Mouse (Mus musculus) cerebellum, adult 2 months (tissue): ENCODE measurements around the gene Prkce. TPM values are rescaled to one million over a fixed set of nuclear protein-coding genes. Genes with fewer than 3 reads are reported as not detected.

ENCODE experiments used
- DNase-seq, 2 experiments: peaks; one replicate each; pipeline ENCODE4 v3.0.0; 2021
- H3K27ac ChIP-seq: fragments of 200-500 bp; 2 replicates; pipeline ENCODE4 v1.5.1; 2012; ENCODE audit warnings: low read length, control low read depth, inconsistent platforms; ENCODE audit not compliant: insufficient read depth
- H3K27me3 ChIP-seq: fragments of 200-500 bp; 2 replicates; pipeline ENCODE4 v1.6.1; 2012; ENCODE audit warnings: inconsistent platforms, mild to moderate bottlenecking, low read length, moderate library complexity; ENCODE audit not compliant: control insufficient read depth, insufficient read depth
- H3K4me1 ChIP-seq: fragments of 200-500 bp; 2 replicates; pipeline ENCODE4 v1.6.1; 2011; ENCODE audit warnings: low read length; ENCODE audit not compliant: control insufficient read depth, insufficient read depth
- H3K4me3 ChIP-seq: fragments of 200-500 bp; replicated peaks from 2 replicates; pipeline ENCODE3; 2011; ENCODE audit warnings: mild to moderate bottlenecking, low read depth, low read length, control low read depth; ENCODE audit not compliant: insufficient read depth
- CTCF ChIP-seq: fragments of 200-500 bp; IDR thresholded peaks from 2 replicates; pipeline ENCODE4 v1.5.1; 2011; ENCODE audit warnings: low read depth, mild to moderate bottlenecking, control low read depth, low read length, moderate library complexity, borderline replicate concordance; ENCODE audit not compliant: insufficient read depth
- POLR2A ChIP-seq: fragments of 200-500 bp; IDR thresholded peaks from 2 replicates; pipeline ENCODE4 v1.6.1; 2011; ENCODE audit warnings: low read length, control low read depth, borderline replicate concordance; ENCODE audit not compliant: insufficient read depth
- WGBS: fragments of 180-500 bp; shearing (Covaris S2); methylation state at CpG from one replicate; pipeline ENCODE4 v1.1.7; 2018; 5-methylcytosine and 5-hydroxymethylcytosine counted together
- polyA plus RNA-seq: library from polyadenylated mRNA; depleted of rRNA; stranded (reverse); fragments of >200 nt; gene quantifications from 2 replicates; pipeline ENCODE4 v1.2.3, GENCODE M21; 2012

The Prkce gene
- polyA plus RNA-seq, 1 experiment, result 53.7 TPM

GRCm38 (mm10) chr17:86366919-86367318, 199.3 kb downstream of the Prkce start:
- TF ChIP-seq POLR2A (no peak), CTCF (no peak)
- H3K27me3 ChIP-seq, result no peaks in the 10 kb centered on the region
- WGBS, result 11% methylated on average over 10 of the region's 10 CpGs
- no peak overlapping the region for H3K27ac ChIP-seq
- peak in 1 of 2 experiments; percentile 52 for DNase-seq
- H3K4me3 ChIP-seq, result no peak overlapping the region
- H3K4me1 ChIP-seq, result peaks cover 36% of the 10 kb centered on the region

- TF ChIP-seq POLR2A, result no peak
- no peak for DNase-seq
These were observed 200.1 kb downstream of the Prkce start for GRCm38 (mm10) chr17:86367676-86368075.

GRCm38 (mm10) chr17:86370106-86370742, 202.6 kb downstream of the Prkce start:
- no peak for TF ChIP-seq POLR2A
- no peak for TF ChIP-seq CTCF
- no peak overlapping the region for H3K27ac ChIP-seq
- no peaks in the 10 kb centered on the region for H3K27me3 ChIP-seq
- peaks cover 26% of the 10 kb centered on the region for H3K4me1 ChIP-seq
- H3K4me3 ChIP-seq, result no peak overlapping the region
- no peak for DNase-seq
- WGBS, result 87% methylated on average over 8 of the region's 8 CpGs

More at GRCm38 (mm10) chr17:86367676-86368075, 200.1 kb downstream of the Prkce start:
- Histone ChIP-seq H3K27me3 (no peaks in the 10 kb centered on the region), H3K27ac (no peak overlapping the region), H3K4me3 (no peak overlapping the region), H3K4me1 (peaks cover 31% of the 10 kb centered on the region)
- 29% methylated on average over 7 of the region's 7 CpGs for WGBS

DNA sequence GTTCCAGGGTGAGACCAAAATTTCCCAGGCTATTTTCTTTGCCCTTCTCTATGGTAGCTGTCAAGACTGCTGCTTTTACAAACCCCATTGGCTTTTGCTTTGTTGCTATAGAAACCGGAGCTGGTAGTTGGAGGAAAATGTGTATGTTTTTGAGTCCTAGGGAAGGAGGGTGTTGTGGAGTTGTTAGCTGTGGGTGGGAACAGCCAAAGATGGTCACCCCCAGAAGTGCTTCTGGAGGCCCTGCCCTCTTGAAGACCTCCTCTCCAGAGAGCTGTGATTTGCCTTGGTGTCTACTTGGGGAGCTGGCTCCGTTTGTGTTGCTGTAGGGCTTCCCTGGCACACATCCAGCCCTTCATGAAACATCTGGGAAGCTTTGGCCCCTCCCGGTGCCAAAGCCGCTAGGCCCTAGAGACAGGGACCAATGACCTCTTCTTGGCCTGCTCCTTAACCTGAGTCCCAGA, 203.5 kb downstream of the Prkce start:
- TF ChIP-seq CTCF (no peak), POLR2A (no peak)
- H3K4me1 ChIP-seq, result peaks cover 26% of the 10 kb centered on the region
- no peak overlapping the region for H3K27ac ChIP-seq
- no peak overlapping the region for H3K4me3 ChIP-seq
- DNase-seq, result no peak
- H3K27me3 ChIP-seq, result no peaks in the 10 kb centered on the region
- WGBS, result 49% methylated on average over 4 of the region's 4 CpGs

DNA sequence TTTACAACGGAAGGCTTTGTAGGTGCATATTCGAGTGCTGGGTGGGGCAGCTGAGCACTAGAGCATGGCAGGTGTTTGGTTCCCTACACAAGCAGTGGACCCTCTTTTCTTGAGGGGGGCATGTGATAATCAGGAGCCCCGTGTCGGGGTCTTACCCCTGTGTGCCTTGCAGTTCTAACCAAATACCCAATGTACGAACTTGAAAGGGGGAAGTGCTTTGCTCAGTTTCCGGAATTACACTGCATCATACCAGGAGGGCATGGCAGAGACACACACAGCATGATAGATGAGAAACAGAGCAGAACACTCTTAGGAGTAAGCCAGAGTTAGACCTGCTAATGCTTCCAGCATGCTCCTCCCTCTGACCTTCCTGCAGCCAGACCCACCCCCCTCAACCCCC, 208.8 kb downstream of the Prkce start:
- Histone ChIP-seq H3K27me3 (no peaks in the 10 kb centered on the region), H3K27ac (no peak overlapping the region)
- TF ChIP-seq POLR2A (no peak), CTCF (no peak)

GRCm38 (mm10) chr17:86377863-86378262, 210.3 kb downstream of the Prkce start:
- no peaks in the 10 kb centered on the region for H3K27me3 ChIP-seq
- no peak overlapping the region for H3K4me3 ChIP-seq
- peaks cover 15% of the 10 kb centered on the region for H3K4me1 ChIP-seq
- whole genome bisulfite sequencing, result 71% methylated on average over 9 of the region's 9 CpGs
- DNase-seq, result no peak
- H3K27ac ChIP-seq, result no peak overlapping the region
- TF ChIP-seq POLR2A (no peak), CTCF (no peak)

More for the DNA sequence above, 208.8 kb downstream of the Prkce start:
- DNase-seq, result no peak
- Histone ChIP-seq H3K4me1 (peaks cover 11% of the 10 kb centered on the region), H3K4me3 (no peak overlapping the region)
- WGBS, result 87% methylated on average over 6 of the region's 6 CpGs

DNA sequence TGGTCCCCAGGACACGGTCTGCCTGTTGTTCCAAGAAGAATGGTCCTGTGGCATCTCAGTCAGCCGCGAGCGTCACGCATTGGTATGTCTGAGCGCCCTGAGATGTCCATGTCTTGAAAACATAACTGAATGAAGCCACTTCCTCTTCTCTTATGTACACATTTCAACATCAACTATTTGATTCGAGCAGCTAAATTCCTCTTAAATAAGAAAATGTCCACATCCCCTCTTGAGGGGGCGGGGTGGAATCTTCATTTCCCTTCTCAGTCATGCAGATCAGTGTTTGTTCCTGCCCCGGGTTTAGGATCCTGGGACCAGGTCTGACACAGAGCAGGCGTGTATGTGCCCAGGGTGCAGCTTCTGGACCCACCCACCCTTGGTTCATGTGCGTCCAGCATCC, 211.0 kb downstream of the Prkce start:
- no peak overlapping the region for H3K27ac ChIP-seq

DNA sequence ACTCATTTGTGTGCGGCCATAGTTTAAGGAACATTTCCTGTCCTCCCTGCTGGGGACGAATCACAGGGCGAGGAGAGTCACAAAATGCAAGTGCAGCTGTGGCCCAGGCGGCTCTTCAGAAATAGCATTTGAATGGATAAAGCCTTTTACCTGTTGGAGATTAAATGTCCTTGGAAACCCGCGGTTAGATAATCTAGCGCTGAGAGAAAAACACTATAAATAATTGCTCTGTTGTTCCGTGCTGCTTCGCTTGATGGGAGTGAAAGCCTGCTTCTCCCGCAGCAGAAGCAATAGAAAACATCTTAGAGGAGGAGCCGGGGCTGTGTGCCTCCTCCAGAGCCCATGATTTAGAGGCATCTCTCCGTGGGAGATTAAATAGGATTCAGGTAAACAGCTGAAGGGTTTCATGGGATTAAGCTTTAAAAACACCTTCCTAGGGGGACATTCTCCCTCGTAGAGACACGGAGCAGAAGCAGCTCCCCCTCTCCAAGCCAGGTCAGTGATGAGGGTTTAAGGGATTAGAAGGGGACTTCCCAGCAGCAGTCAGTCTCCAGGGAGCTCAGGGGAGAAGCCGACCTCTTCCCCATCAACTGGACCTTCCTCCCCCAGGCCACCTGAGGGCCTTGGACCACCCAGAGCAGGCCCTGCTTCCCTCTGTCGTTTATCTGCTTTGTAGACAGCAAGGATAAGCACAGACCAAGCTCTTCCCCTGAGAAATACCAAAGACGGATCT, 212.0 kb downstream of the Prkce start:
- H3K27ac ChIP-seq, result no peak overlapping the region
- no peak overlapping the region for H3K4me3 ChIP-seq
- WGBS, result 51% methylated on average over 17 of the region's 17 CpGs
- H3K4me1 ChIP-seq, result peaks cover 22% of the 10 kb centered on the region
- TF ChIP-seq CTCF (no peak), POLR2A (no peak)
- no peaks in the 10 kb centered on the region for H3K27me3 ChIP-seq
- no peak for DNase-seq

More for the DNA sequence above, 211.0 kb downstream of the Prkce start:
- no peaks in the 10 kb centered on the region for H3K27me3 ChIP-seq
- TF ChIP-seq POLR2A, result no peak
- TF ChIP-seq CTCF, result no peak
- H3K4me3 ChIP-seq, result no peak overlapping the region
- DNase-seq, result no peak
- peaks cover 20% of the 10 kb centered on the region for H3K4me1 ChIP-seq
- WGBS, result 90% methylated on average over 11 of the region's 11 CpGs
